Mouse (Mus musculus) kidney, postnatal 36 days (tissue): ENCODE data around the gene Gm12216.
A peak's percentile ranks its signal among the peaks of the same experiment; 100 is the strongest.
"Not testable (repeated sequence)": the region's sequence is repeated elsewhere in the genome, so short reads cannot be mapped to it uniquely, and the experiment has no call there.

Experiments used
- DNase-seq, 2 experiments: peaks; one replicate each; pipeline ENCODE4 v3.0.0; 2021 to 2022; ENCODE audit warnings: mixed read lengths in 2 of 2

Gm12216 gene

DNA sequence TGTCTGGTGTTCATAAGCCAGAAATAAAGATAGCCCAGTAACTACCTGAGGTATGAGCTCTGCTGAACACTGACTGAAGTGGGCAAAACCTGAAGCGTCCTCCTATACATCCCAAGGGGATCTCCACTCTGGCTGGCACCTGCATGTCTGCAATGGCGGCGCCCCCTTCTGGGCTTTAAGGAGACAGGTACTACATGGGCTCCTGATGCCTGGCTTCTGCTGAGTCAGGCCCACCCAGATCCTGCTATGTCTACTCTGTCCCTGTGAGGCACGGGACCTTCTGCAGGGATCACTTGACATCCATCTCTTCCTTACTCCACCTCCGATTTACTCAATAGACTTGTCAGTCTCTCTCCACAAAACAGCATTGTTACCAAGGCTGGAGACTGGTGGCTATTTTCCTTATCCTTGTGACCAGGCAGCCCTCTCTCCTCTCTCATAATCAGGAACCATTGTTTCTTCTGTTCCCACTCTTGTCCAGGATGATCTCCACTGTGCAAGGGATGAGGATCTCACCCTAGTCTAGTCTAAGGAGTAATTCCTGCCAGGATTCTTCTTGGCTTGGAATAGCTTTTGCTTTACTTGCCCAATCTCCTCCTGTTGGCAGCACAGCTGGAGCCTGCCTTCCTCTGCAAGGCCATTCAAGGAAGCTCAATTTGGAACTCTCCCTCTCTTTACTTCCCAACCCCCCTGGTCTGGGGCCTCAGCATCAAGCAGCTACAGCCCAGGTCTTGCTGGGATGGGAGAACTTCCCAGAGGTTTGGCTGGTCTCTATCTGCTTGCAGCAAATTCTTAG, 15.1 kb upstream of the Gm12216 start:
- DNase-seq: not testable (repeated sequence)

DNA sequence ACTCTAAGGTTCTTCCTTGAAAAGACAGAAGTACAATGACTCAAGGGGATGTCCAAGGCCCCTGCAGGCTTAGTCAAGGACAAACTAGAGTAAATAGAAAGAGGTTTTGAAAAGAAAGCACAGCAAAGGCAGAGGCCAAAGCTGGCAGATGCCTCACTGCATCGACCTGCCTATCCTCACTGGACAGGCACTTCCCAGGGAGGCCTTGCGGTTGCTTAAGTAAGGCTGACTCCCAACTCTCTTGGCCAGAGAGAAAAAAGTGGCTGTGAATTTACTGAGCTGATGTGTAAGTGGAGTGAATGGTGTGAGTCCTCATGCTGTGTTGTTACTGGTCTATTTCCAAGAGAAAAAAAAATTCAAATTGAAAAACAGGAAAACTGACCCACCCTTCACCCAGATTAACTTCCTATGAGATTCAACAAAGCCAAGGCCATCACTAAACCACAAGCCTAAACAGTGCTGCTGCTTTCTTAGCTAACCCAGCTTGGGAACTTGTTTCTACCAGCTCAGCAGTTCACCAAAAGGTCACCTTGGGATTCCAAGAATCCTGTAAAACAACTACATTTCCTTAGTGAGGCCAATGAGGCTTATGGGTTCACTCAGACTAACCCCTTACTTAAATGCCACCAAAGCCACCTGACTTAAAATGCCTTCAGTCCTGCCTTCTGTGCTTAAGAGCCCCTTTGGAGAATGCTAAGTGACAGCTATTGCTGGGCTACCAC, 12.9 kb upstream of the Gm12216 start:
- peak in 1 of 2 experiments; percentile 46 for DNase-seq

DNA sequence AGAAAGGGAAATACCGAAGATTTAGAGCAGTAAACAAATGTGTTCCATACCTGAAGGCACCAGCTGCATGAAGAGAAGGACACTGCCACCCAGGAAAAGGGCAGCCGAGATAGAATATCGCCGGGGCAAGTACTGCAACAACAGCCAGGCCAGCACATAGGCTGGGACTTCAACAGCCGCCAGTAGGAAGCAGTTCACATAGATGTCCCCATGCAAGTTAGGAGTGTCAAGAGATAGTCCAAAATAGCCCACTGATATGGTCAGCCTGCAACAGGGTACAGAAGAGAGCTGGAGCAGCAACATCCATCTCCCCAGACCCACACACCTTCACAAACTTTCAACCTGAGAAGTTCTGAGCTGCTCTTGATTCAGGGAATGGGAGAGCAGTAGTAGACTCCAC, 10.1 kb upstream of the Gm12216 start:
- DNase-seq: no peak

DNA sequence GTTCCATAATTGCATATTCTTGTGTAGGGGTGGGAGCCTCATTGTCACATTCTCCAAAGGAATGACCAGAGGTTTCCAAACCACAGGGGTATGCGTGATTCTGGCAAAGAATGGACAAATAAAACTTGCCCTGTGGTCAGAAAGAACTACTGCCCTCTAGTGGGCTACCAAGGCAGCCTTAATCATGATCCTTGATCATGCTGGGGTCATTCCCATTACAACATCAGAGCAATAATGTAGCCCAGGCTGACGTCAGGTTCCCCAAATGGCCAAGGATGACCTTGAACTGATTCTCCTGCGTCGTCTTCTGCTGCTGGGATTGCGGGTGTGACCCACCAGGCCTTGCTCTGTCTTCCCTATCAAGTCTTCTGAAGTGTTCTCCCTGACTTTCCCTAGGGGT, 9.3 kb upstream of the Gm12216 start:
- DNase-seq: peak; percentile 40 to 48

DNA sequence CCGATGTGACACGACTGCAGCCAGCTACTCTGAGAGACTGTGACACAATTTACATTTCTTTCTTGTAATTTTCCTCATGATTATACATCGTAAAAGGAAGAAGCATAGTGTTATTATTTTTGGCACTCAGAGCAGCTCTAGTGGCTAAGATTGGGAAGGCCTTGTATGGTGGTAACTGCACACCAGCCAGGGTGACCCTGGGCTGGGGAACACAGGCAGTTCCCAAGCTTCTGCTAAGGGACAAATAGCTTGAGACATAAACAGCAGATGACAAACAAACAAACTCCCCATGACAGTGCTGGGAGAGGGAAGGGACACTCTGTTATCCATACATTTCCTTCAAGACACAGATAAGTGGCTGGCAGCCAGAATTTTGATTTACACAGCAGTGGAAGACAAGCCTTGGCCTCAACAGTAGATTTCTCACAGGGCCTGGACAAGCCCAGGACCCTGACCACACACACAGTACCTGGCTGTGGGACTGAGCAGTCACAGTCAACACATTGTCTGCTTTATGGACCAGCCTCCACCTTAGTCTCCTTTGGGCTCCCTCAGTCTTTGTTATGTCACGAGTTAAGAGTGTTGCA, 5.8 kb upstream of the Gm12216 start:
- DNase-seq: not testable (repeated sequence)

DNA sequence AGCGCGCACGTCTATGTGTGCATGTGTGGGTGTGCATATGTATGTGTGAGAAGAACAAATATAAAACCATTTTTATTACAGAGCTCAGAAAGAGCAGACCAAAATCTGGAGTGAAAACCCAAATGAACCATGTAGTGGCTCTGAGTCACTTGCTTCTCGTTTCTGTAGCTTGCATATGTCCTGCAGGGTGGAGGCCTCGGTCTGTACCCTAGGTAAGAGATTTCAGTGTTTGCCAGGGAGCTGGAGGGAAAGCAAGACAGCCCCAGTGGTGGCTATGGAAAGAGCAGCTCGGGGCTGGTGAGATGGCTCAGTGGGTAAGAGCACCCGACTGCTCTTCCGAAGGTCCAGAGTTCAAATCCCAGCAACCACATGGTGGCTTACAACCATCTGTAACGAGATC, 1.9 kb upstream of the Gm12216 start:
- not testable (repeated sequence) for DNase-seq

DNA sequence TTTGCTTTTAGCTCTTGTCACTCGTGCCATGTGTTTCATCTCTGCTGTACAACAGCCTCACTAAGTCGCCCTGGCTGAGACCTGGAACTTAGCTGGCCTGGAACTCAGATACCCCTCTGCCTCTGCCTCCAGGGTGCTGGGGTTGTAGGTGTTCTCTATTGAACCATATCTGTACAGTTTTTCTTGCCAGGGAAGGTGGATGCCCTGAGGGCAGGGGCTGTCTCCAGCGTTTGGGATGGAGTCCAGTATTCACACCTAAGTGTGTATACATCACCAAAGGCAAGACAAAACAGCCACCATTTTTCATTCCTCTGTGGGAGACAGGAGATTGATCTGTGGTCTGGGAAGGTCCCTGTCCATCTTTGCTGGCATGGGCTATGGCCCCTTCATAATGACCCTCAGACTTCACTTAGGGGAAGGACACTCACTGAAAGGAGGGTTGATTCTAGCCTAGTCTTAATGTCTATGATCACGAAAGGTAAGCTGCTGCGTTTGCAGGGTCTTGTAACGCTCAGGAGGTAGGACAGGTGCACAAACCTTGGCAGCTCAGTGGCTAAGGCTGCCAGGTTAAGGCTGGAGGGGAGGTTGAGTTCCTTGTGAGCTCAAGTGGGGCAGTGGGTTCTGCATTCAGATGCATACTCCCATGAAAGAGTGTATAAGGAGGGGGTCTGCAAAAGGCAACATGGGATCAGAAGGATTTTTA, 847 bp downstream of the Gm12216 start:
- DNase-seq: no peak

DNA sequence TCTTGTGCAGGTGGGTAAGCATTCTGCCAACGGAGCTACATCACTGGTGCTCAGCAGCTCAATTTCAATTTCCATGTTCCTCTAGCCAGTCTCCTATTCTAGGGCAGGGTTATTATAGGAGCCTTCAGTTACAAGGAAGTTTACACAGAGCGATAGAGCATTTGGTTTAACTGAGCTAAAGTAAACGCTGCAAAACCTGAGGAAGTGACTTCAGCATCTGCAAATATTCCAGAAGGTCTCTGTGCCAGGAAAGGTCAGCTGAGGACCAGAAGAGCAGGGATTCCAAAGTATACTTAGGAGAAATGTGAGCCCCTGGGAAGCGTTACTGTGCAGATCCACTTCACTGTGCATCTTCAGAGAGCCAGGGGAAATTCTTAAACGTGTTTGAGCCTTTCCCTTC, 5.4 kb downstream of the Gm12216 start:
- DNase-seq: no peak

DNA sequence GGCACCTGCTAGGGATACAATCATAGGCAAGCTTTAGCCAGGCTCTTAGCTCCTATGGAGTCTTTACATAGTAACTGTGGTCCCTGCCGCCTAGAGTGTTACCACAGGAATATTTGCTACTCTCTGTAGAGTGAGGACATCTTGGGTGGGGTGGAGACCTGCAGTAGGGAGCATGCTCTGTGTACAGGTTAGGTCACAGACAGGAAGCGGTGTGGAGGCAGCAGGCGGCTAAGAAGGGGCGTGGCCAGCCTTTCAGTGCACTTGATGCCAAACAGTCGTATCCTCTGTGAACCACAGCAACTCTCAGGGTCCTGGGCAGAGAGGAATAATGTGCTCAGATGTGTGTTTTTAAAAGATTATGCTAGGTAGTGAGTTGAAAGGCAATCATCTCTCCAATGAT, 7.3 kb downstream of the Gm12216 start:
- no peak for DNase-seq

DNA sequence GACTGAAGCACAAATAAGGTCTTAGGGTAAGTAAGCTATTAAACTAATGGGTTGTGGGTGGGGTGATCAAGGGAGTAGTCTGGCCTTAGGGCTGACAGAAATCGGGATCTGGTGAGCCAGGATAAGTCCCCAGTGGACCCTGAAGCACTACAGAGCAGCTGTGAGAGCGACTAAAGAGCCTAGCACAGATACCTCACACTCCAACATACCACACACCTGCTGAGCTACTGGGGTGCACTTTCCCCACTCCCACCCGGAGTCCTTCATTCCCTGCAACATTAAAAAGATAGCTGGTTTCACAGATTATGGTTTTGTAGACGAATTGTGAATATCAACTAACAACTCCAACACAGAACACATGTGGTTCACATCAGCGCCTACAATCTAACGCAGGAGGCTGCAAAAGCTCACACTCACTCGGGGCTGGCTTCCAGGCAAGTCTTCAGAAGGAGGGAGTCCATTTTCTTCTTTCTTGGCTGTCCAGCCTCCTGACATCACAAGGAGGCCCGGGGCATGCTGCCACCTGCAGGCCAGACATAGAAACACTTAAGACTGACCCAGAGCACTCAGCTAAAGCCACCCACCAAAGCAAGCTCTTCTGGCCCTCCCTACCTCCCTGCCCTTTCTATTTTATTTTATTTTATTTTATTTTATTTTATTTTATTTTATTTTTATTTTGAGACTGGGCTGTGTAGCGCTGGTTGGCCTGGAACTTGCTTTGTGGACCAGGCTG, 9.3 kb downstream of the Gm12216 start:
- peak; percentile 80 to 90 for DNase-seq

DNA sequence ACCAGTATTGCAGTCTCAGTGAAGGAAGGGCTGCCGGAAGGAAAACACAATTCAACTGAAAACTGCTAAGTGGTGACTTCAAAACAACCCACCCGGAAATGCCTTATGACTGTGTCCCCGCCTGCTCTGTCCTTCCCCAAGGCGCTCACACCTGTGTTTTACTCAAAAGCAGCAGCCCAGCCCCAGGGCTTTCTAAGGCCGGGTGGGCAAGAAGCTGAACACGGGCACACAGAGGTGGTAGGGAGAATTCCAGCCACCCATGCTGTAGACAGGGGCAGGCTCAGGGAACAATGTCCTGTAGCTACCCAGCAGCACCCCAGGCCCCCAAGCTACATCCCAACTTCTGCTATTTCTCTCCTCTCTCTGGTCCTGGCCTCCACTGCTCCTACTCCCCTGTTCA, 13.4 kb downstream of the Gm12216 start:
- DNase-seq: peak; percentile 42 to 49

DNA sequence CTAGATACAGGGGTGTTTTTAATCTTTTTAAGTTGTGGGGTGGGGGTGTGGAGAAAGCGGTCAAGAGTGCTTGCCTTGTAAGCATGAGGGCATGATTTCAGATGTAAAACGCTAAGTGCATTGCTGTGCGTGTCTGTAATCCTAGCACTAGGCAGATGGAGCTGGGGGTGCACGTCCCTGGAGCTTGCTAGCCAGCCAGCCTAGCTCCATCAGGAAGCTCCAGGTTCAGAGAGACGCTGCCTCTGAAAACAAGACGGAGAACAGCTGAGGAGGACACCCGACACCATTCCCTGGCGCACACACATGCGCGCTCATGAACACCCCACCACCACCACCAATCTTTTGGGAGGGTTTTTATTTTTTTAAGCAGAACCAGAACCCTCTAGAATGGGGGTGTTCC, 15.9 kb downstream of the Gm12216 start:
- DNase-seq: no peak

DNA sequence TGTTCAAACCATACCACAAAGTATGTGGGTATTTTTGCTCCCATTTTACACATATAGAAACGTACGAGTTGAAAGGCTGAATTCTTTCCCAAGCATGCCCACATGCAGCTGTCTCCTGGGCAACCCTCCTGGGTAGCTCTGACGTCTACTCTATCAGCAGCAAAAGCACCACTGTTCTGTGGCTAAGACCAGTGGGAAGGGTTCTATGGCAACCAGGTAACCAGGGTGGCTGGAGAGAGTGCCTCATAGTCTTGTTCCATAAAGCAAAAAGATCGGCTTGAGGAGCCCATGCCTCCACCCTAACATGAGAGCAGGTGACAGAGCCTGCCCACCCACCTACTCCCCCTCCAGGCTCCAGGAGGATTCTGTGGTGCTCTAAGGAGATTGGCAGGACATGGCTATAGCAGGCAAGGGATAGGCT, 16.9 kb downstream of the Gm12216 start:
- no peak for DNase-seq

DNA sequence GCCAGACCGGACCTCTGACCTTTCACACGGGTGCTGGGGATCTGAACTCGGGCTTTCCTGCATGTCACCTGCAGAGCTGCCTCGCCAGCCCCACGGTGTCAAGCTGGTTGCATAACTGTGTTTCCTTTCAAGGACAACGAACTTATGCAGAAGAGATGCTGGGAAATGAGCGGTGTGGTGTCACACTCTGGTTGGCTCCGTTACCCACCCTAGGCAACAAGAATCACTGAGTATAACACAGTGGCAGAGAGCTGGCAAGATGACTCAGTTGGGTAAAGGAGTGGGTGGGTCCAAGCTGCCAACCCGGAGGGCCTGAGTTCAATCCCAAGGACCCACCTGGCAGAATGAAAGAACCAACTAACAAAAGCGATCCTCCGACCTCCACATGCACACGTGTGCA, 17.5 kb downstream of the Gm12216 start:
- DNase-seq: no peak

DNA sequence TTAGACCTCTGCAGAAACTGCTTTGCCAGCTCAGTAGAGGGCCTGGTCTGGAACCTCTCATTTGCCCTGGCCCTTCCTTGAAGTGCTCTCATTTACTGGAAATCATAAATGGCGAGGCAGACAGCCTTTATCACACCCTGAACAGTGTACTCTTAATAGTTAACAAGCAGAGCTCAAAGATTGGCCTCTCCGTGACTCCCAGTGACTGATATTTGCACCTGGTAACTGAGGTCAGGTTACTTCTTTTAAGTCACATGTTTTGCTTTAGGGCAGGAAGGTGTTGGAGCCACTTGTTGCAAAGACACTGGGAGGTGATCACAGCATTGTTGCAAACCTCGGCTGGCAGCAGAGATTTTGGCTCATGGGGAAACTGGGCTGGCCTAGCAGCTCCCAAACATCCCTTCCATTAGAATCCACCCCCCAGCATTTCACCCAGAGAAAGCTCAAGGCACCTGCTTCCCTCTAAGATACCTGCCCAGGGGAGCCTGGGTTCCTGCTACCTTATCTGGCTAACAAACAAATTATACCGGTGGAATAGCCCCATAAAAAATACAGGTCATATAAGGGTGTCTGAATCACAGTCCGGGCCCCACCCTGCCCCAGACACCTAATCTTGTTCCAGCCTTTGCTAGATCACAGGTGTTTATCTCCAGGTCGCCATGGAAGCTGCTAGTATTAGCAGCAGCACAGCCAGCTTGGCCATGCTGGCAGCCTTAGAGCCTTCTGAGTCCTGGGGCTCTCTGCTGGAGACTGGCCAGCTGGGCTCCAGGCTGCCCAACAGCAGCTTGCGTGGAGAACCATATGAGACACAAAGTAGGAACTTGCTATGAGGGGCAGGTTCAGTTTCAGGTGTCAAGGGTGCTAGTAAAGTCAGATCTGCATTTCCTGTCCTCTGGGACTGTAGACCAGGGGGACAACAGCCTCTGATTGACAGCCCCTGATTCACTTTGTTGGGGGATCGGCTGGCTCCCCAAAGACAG, 19.1 kb downstream of the Gm12216 start:
- DNase-seq: peak; percentile 33 to 37

DNA sequence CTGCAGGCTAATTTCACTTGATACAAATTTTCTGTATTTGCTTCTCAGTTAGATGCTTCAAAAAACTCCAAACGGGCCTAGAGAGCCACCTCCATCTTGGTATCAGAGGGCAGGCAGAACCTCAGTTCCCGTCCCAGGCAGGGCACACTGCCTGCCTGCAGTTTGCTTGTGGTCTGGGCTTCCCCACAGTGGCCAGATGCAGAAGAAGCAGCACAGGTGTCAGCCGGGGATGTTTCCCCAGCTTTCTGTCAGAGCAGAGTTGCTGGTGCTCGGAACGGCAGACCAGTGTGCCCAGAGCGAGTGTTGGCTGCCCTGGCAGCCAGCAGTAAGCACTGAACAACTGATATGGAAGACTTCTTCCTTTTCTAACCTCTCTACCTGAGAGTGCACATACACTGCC, 19.9 kb downstream of the Gm12216 start:
- peak in 1 of 2 experiments; percentile 18 for DNase-seq

DNA sequence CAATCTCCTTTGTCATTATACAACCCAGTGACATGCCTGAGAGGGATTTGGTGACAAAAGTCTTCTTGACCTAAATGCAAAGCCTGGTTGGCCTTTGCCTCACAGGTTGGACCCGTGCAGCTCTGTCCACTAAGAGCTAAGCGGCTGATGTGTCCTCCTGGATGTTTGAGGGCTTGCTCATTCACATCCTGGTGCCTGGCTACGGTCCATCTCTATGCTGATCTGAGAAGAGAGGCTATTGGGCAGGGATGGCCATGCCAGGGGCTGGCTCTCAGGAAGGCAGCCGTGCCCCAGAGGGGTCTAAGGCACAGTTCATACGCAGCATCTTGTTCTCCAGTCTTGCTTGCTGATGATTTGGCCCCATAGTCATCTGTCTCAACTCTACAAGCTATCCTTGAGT, 21.3 kb downstream of the Gm12216 start:
- no peak for DNase-seq

DNA sequence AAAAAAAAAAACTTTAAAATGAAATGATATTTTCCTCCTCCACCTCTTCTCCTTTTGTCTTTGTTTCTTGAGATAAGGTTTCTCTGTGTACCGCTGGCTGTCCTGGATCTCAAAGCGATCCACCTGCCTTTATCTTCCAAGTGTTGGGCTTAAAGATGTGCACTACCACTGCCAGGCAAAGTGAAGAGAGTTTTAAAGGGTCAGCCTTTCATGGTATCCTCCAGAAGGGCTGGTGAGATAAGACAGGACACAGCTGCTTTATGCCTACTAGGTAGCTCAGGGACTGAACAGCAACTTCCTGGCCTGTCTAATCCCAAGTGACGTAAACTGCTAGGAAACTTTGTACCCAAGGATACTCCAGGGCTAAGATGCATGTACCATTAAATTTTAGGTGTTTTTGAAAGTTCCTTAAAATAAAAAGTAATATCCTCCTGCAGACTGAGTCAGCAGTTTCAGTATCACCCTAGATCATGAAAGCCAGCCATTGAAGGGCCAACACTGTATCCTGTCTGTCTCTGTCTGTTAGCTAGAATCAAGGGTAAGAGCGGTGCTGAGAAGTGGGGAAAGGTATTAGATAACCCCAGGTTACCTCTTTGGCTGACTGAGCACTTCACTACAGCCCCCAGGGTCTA, 23.6 kb downstream of the Gm12216 start:
- DNase-seq: no peak

DNA sequence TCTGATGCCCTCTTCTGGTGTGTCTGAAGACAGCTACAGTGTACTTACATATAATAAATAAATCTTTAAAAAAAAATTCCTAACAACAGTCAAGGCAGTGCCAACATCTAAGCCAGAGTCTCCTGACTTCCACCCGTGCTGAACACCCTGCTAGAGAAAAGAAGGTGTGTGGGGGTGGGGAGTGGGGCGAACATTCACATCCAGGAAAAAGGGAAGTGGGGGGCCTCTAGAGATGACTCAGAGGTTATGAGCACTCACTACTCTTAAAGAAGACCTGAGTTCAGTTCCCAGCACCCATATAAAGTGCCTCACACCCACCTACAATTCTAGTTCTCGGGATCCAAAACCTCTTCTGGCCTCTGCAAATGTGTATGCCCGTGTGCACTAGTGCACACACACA, 33.6 kb downstream of the Gm12216 start:
- no peak for DNase-seq

DNA sequence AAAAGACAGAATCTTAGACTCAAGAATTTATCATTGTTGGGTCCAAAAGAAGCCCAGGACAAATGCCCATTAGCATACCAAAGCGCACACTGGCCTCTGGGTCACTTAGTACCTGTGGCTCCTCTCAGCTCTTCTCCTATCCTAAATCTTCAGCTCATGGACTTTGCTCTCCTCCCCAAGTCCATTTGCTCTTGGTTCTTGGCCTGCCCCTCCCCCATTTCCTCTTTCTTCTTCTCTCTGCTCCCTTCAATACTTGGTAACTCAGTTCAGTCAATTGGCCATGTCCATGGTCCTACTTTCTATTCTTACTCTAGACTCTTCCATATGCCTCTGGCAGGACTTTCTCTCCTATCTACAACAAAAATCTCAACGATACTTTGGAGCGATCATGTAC, 37.1 kb downstream of the Gm12216 start:
- peak in 1 of 2 experiments; percentile 51 for DNase-seq
